Mouse (Mus musculus) gastrocnemius, adult 8-10 months (tissue): Measurements from ENCODE around the gene Gsdma. TPM values are rescaled to one million over a fixed set of nuclear protein-coding genes. Genes with fewer than 3 reads are reported as not detected.
"Not testable (repeated sequence)": the region's sequence is repeated elsewhere in the genome, so short reads cannot be mapped to it uniquely, and the experiment has no call there.

Source experiments
- DNase-seq, 2 experiments: peaks; one replicate each; pipeline ENCODE4 v3.0.0; 2022; ENCODE audit warnings: low spot score in 2 of 2
- total RNA-seq, 4 experiments: library from RNA; stranded (reverse); gene quantifications; 2 replicates each; pipeline ENCODE4 v1.2.4; 2022

Gsdma gene
- total RNA-seq, 4 experiments from 2014 or later = 0.24 to 1.4 (median 0.85) TPM

GRCm38 (mm10) chr11:98709001-98709741 lies 45.0 kb downstream of the Gsdma start:
- DNase-seq = peak in 1 of 2 experiments; percentile 31

- peak; percentile 72 to 75 for DNase-seq
These were observed 46.4 kb downstream of the Gsdma start for GRCm38 (mm10) chr11:98710416-98711045.

- DNase-seq = no peak
These were observed 46.9 kb downstream of the Gsdma start for GRCm38 (mm10) chr11:98711046-98711434.

- DNase-seq = not testable (repeated sequence)
These were observed 47.9 kb downstream of the Gsdma start for GRCm38 (mm10) chr11:98712009-98712408.

- DNase-seq = no peak
These were observed 49.6 kb downstream of the Gsdma start for GRCm38 (mm10) chr11:98713703-98714102.

- DNase-seq = no peak
These were observed 51.8 kb downstream of the Gsdma start for GRCm38 (mm10) chr11:98715946-98716345.

GRCm38 (mm10) chr11:98717904-98718303 lies 53.8 kb downstream of the Gsdma start:
- peak; percentile 67 to 76 for DNase-seq

- no peak for DNase-seq
These were observed 56.6 kb downstream of the Gsdma start for GRCm38 (mm10) chr11:98720756-98721155.

- peak; percentile 84 to 88 for DNase-seq
These were observed 57.5 kb downstream of the Gsdma start for GRCm38 (mm10) chr11:98721458-98722226.

- DNase-seq = no peak
These were observed 58.9 kb downstream of the Gsdma start for GRCm38 (mm10) chr11:98723098-98723497.

GRCm38 (mm10) chr11:98725926-98726506 lies 61.9 kb downstream of the Gsdma start:
- DNase-seq = no peak

Other genes starting within 250 kb of the Gsdma start
- gene Mien1, start 225.4 kb upstream of the Gsdma start, total RNA-seq = 10 to 100 TPM; 34.5 to 41.7 (median 37.7) TPM
- gene Grb7, start 218.0 kb upstream of the Gsdma start, total RNA-seq = under 1 TPM in 2 of 4 experiments, not detected in 2; 0.11 to 0.29 TPM
- gene Ikzf3, start 118.3 kb upstream of the Gsdma start, total RNA-seq = not detected
- not detected for gene Zpbp2, start 113.3 kb upstream of the Gsdma start, total RNA-seq
- 10 to 100 TPM; 26.7 to 31.9 (median 28.4) TPM for gene Ormdl3, start 77.0 kb upstream of the Gsdma start, total RNA-seq
- gene Lrrc3c, start 66.1 kb upstream of the Gsdma start, total RNA-seq = not detected
- 1 to 10 TPM; 5.1 to 6.1 (median 5.4) TPM for gene Gm12355, start 38.7 kb upstream of the Gsdma start, total RNA-seq
- 10 to 100 TPM in 1 of 4 experiments, 1 to 10 TPM in 3; 5.5 to 18.2 (median 8.3) TPM for gene Gsdma3, start 38.0 kb upstream of the Gsdma start, total RNA-seq
- gene Gsdma2, start 17.6 kb upstream of the Gsdma start, total RNA-seq = under 1 TPM in 3 of 4 experiments, not detected in 1; 0.24 to 0.51 (median 0.25) TPM
- gene Psmd3, start 18.2 kb downstream of the Gsdma start, total RNA-seq = 100 to 1,000 TPM; 104 to 107 (median 104) TPM
- not detected for gene Csf3, start 36.9 kb downstream of the Gsdma start, total RNA-seq
- 10 to 100 TPM; 42.2 to 48.4 (median 47.9) TPM for gene Med24, start 65.1 kb downstream of the Gsdma start, total RNA-seq
- gene Thra, start 76.3 kb downstream of the Gsdma start, total RNA-seq = 10 to 100 TPM; 67.5 to 81.5 (median 76.2) TPM
- 100 to 1,000 TPM in 2 of 4 experiments, 10 to 100 TPM in 2; 83.4 to 175 (median 99.4) TPM for gene Nr1d1, start 111.0 kb downstream of the Gsdma start, total RNA-seq
- 10 to 100 TPM; 53.9 to 57.7 (median 55.8) TPM for gene Msl1, start 131.2 kb downstream of the Gsdma start, total RNA-seq
- 10 to 100 TPM; 14.1 to 18.4 (median 15.2) TPM for gene Casc3, start 140.6 kb downstream of the Gsdma start, total RNA-seq
- under 1 TPM in 2 of 4 experiments, not detected in 2; 0.08 to 0.29 TPM for gene Rapgefl1, start 172.4 kb downstream of the Gsdma start, total RNA-seq
- gene Wipf2, start 199.3 kb downstream of the Gsdma start, total RNA-seq = 1 to 10 TPM; 5.0 to 9.1 (median 7.7) TPM
- gene Cdc6, start 243.4 kb downstream of the Gsdma start, total RNA-seq = under 1 TPM in 2 of 4 experiments, not detected in 2; 0.07 to 0.13 TPM